Mouse (Mus musculus) embryonic facial prominence, embryonic 14.5 days (tissue): Measurements from ENCODE around the gene Pxt1. TPM values are rescaled to one million over a fixed set of nuclear protein-coding genes. Genes with fewer than 3 reads are reported as not detected.

Experiments
- ATAC-seq: fragments of 200-750 bp; cut with Nextera tagmentation; 2 replicates; pipeline ENCODE4 v1.8.0; 2017; ENCODE audit warnings: low read depth, moderate number of reproducible peaks, moderate TSS enrichment
- DNase-seq: peaks from one replicate; pipeline ENCODE4 v3.0.0-alpha.2; 2015; ENCODE audit warnings: low spot score
- H3K27ac ChIP-seq: fragments of 300-500 bp; sonication (generic); replicated peaks from 2 replicates; pipeline ENCODE4 v1.5.1; 2014; ENCODE audit warnings: low read depth, mild to moderate bottlenecking, low read length, moderate library complexity
- H3K27me3 ChIP-seq: fragments of 300-500 bp; sonication (generic); replicated peaks from 2 replicates; pipeline ENCODE4 v1.6.1; 2014; ENCODE audit warnings: low read length; ENCODE audit not compliant: control insufficient read depth, insufficient read depth
- H3K36me3 ChIP-seq: fragments of 300-500 bp; sonication (generic); 2 replicates; pipeline ENCODE4 v1.6.1; 2014; ENCODE audit warnings: low read length, mixed read lengths; ENCODE audit not compliant: control insufficient read depth, insufficient read depth
- H3K4me1 ChIP-seq: fragments of 300-500 bp; sonication (generic); 2 replicates; pipeline ENCODE4 v1.6.1; 2014; ENCODE audit warnings: antibody characterized with exemption, low read length; ENCODE audit not compliant: control insufficient read depth, insufficient read depth
- H3K4me2 ChIP-seq: fragments of 300-500 bp; sonication (generic); 2 replicates; pipeline ENCODE4 v1.6.1; 2014; ENCODE audit warnings: low read depth, mild to moderate bottlenecking, low read length, moderate library complexity, mixed read lengths
- H3K4me3 ChIP-seq: fragments of 300-500 bp; sonication (generic); 2 replicates; pipeline ENCODE4 v1.5.1; 2014; ENCODE audit warnings: low read depth, mild to moderate bottlenecking, low read length
- H3K9ac ChIP-seq: fragments of 300-500 bp; sonication (generic); 2 replicates; pipeline ENCODE4 v1.6.1; 2014; ENCODE audit warnings: low read depth, mild to moderate bottlenecking, low read length, moderate library complexity, mixed read lengths
- H3K9me3 ChIP-seq: fragments of 300-500 bp; sonication (generic); 2 replicates; pipeline ENCODE4 v1.6.1; 2016; ENCODE audit warnings: low read length; ENCODE audit not compliant: control insufficient read depth
- WGBS: fragments of 180-500 bp; shearing (Covaris S2); extraction: QIAGEN DNeasy Blood & Tissue Kit; methylation state at CpG from one replicate; pipeline ENCODE4 v1.1.7; 2014; 5-methylcytosine and 5-hydroxymethylcytosine counted together
- polyA plus RNA-seq: library from polyadenylated mRNA; unstranded; fragments of >200 nt; fragmentation: Nextera tagmentation; extraction: Ambion mirVana; gene quantifications from 2 replicates; pipeline ENCODE4 v1.2.1, GENCODE M21; 2014

Pxt1 gene
- polyA plus RNA-seq, 1 experiment from 2014 or later = not detected

GRCm38 (mm10) chr17:28898249-28898648 is 45.4 kb downstream of the Pxt1 start:
- 48% methylated on average over 5 of the region's 5 CpGs for WGBS
- no peak overlapping the region for H3K4me2 ChIP-seq
- H3K36me3 ChIP-seq = no peaks in the 10 kb centered on the region
- ATAC-seq (no peak), DNase-seq (no peak)
- H3K9ac ChIP-seq = no peak overlapping the region
- H3K9me3 ChIP-seq = no peaks in the 10 kb centered on the region
- H3K4me1 ChIP-seq = no peaks in the 10 kb centered on the region
- H3K27me3 ChIP-seq = no peaks in the 10 kb centered on the region
- H3K4me3 ChIP-seq = no peak overlapping the region
- no peak overlapping the region for H3K27ac ChIP-seq

DNA sequence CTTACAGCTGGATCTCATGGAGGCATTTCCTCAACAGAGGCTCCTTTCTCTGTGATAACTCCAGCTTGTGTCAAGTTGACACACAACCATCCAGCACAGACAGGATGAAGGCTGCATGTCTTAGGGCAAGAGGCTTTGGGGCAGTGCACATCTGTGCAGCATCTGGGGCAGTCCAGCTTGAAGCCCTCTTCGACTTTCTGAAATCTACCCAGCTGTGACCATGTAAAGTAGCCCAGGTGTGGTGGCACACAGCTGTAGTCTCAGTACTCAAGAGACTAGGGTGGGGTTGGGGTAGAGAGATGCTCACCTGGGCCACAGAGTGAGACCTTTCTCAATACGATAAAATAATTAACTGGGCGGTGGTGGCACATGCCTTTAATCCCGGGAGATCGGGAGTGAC is 45.8 kb downstream of the Pxt1 start:
- Histone ChIP-seq H3K9ac (no peak overlapping the region), H3K4me2 (no peak overlapping the region), H3K9me3 (no peaks in the 10 kb centered on the region), H3K27ac (no peak overlapping the region), H3K4me3 (no peak overlapping the region), H3K36me3 (no peaks in the 10 kb centered on the region), H3K4me1 (no peaks in the 10 kb centered on the region), H3K27me3 (no peaks in the 10 kb centered on the region)
- no peak for DNase-seq
- no peak for ATAC-seq
- WGBS = 73% methylated on average over 5 of the region's 5 CpGs

GRCm38 (mm10) chr17:28896095-28896780 is 47.4 kb downstream of the Pxt1 start:
- no peaks in the 10 kb centered on the region for H3K27me3 ChIP-seq
- H3K27ac ChIP-seq = no peak overlapping the region
- DNase-seq (no peak), ATAC-seq (no peak)
- H3K9ac ChIP-seq = no peak overlapping the region
- H3K36me3 ChIP-seq = no peaks in the 10 kb centered on the region
- no peaks in the 10 kb centered on the region for H3K4me1 ChIP-seq
- no peak overlapping the region for H3K4me2 ChIP-seq
- WGBS = 94% methylated on average over 11 of the region's 11 CpGs
- H3K4me3 ChIP-seq = no peak overlapping the region
- H3K9me3 ChIP-seq = no peaks in the 10 kb centered on the region

DNA sequence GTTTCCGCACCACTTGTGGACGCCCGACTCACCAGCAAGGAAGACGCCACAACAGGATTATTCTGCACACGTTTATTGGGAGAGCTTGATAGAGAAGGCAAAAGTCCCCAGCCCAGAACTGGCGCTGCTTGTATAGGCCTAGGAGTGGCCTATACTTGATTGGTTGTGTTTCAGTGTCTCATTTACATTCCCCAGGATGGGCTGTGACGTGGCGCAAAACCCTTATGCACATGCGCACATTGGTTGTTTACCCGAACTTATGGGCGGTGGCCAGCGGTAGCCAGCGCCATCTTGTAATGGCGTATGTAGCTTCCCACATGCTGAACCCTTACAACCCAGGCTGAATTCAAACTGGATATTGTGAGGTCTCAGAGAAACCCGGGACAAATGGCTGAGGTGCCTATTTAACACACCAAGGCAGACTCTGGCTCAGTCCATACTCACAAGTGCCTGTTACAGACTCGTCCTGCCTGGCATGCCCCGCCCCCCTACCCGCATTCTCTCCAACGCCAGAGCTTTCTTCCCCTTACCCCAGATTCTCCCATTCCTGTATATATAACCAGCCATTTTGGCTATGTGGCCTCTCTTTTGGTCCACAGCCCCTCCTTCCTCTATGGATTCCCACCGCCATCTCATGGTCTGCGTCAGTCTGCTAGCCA is 48.3 kb downstream of the Pxt1 start:
- Histone ChIP-seq H3K9ac (no peak overlapping the region), H3K4me2 (no peak overlapping the region), H3K27ac (no peak overlapping the region), H3K36me3 (no peaks in the 10 kb centered on the region), H3K9me3 (no peaks in the 10 kb centered on the region), H3K4me3 (no peak overlapping the region), H3K27me3 (no peaks in the 10 kb centered on the region), H3K4me1 (no peaks in the 10 kb centered on the region)
- no peak for DNase-seq
- WGBS = 94% methylated on average over 21 of the region's 21 CpGs
- no peak for ATAC-seq

- no peak overlapping the region for H3K27ac ChIP-seq
- H3K9ac ChIP-seq = no peak overlapping the region
- DNase-seq = no peak
- no peak overlapping the region for H3K4me2 ChIP-seq
- ATAC-seq = no peak
- 84% methylated on average over 11 of the region's 11 CpGs for WGBS
- H3K36me3 ChIP-seq = no peaks in the 10 kb centered on the region
- 0 out of 2 replicates have a peak, but pooled peaks cover 4% of the 10 kb centered on the region for H3K9me3 ChIP-seq
- H3K27me3 ChIP-seq = no peaks in the 10 kb centered on the region
- H3K4me3 ChIP-seq = no peak overlapping the region
- H3K4me1 ChIP-seq = no peaks in the 10 kb centered on the region
Measured at GRCm38 (mm10) chr17:28894050-28894767, 49.4 kb downstream of the Pxt1 start.

DNA sequence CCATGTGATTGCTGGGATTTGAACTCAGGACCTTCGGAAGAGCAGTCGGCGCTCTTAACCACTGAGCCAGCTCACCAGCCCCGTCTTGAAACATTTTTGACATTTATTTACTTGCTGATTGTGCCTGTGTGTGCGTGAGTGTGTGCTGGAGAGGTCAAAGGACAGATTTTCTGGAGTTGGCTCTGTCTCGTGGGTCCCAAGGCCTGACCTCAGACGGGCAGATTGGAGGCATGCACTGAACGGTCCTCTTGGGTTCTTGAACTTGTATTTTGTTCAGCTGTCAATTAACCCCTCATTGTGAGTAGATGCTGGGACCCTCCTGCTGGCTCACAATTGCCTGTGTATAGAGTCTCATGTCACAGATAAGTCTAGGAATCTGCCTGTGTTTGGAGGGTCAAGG is 57.4 kb downstream of the Pxt1 start:
- WGBS = 73% methylated on average over 8 of the region's 8 CpGs
- H3K9ac ChIP-seq = no peak overlapping the region
- DNase-seq = no peak

DNA sequence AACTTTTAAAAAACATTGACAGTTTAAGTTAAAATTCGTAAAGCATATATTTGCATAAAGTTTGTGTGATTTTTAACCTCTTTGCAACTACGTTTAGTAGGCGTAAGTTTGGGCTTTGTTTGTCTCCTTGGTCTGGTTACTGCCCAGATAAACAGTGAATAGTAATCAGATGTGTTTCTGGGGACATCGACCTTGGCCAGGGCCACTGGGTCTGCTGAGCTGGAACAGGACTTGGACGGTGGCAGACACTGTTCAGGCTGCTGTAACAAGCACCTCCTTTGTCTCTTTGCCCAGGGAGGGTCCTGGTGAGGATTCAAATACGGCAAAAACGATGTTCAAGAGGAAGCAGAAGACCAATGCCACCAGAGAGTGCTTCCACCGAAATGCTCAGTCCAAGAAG is 58.4 kb downstream of the Pxt1 start:
- H3K27ac ChIP-seq = no peak overlapping the region
- 0 out of 2 replicates have a peak, but pooled peaks cover 9% of the 10 kb centered on the region for H3K9me3 ChIP-seq
- no peaks in the 10 kb centered on the region for H3K4me1 ChIP-seq
- H3K4me3 ChIP-seq = no peak overlapping the region
- WGBS = 87% methylated on average over 8 of the region's 8 CpGs
- no peak overlapping the region for H3K4me2 ChIP-seq
- H3K9ac ChIP-seq = no peak overlapping the region
- DNase-seq = no peak
- H3K27me3 ChIP-seq = no peaks in the 10 kb centered on the region
- H3K36me3 ChIP-seq = no peaks in the 10 kb centered on the region
- ATAC-seq = no peak

More for the DNA sequence above, 57.4 kb downstream of the Pxt1 start:
- Histone ChIP-seq H3K9me3 (0 out of 2 replicates have a peak, but pooled peaks cover 9% of the 10 kb centered on the region), H3K4me1 (no peaks in the 10 kb centered on the region), H3K27me3 (no peaks in the 10 kb centered on the region), H3K36me3 (no peaks in the 10 kb centered on the region), H3K4me3 (no peak overlapping the region), H3K27ac (no peak overlapping the region), H3K4me2 (no peak overlapping the region)
- ATAC-seq = no peak
